Mouse (Mus musculus): ENCODE measurements around the gene Mfsd2b. TPM values are rescaled to one million over a fixed set of nuclear protein-coding genes. Genes with fewer than 3 reads are reported as not detected.
"Not testable (repeated sequence)": the region's sequence is repeated elsewhere in the genome, so short reads cannot be mapped to it uniquely, and the experiment has no call there.

Gene Mfsd2b
- total RNA-seq (2022), result 1 to 10 TPM in 1 of 4 experiments, under 1 TPM in 3; 0.67 to 1.8 (median 0.83) TPM

DNA sequence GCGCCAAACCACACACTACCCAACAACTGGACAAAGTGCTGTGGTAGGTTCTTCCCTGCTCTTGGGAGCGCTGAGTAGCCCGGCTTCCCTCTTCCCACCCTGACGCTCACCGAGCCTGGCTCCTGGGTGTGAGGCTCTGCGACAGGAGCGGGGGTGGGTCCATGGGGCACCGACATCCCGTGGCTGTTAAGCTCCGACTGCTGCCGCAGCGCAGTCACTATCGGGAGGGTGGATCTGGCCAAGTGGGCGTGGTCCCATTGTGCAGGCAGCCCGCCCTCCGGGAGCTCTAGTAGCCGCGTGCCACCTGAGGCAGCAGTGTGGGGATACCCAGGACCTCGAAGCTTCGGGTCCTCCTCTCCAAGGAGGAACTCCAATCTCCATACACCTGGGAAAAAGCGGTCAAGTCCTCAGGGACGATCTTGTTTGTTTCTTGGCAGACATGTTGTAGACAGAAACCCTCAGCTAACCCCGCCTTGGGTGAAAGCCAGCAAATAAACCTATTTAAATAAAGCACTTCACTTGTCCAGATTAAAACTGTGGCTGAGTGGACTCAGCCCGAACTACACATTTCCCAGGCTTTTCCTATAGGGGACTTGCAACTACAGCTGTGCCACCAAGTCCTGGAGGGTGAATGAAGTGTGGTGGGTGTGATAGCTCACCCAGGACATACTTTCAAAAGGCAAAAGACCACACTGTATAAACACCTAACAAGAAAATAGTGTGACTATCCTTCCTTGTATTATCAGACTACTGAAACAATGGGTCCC, at the start of gene Mfsd2b:
Gene Mfsd2b (minus strand): TSS at position 199 of the 767 bp plus-strand sequence.
- peak; percentile 60 for DNase-seq

DNA sequence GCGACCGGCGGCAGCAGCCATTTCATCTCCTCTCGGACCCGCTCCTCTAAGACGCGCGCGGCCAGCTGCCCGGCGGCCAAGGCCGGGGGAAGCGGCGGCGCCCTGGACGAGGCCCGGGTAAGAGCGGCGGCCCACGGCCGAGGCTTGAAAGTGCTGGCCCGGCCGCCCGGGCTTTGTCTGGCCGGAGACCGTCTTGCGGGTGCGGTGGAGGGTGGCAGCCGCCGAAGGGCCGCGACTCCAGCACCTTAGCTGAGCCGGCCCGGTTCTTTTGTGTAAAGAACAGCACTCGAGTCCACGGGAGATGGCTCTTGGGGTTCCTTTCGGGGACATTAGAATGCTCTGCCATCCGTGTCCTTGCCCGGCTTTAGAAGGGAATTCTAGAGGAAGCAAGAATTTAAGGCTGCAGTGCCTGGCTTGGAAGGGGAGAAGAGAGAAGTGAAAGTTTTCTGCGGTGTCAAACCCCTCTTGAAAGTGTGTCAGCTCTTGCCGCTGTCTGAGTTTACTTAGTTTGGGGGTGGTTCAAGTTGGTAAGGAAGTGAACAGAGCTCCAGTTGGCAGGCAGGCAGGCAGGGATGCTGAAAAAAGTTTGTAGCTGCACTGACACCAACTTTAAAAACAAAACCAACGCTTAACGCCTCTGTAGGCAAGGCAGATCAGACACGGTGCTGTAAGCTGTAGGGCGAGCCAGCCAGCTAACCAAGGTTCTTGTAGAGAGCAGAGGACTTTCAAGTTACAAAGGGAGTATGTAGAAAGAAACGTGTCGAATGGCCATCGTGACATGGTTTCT, 43.8 kb upstream of the Mfsd2b start:
- DNase-seq, result peak; percentile 46

GRCm38 (mm10) chr12:4916994-4917804, 43.0 kb upstream of the Mfsd2b start, which contains the start of gene Atad2b:
Gene Atad2b, plus strand, starts transcription at chr12:4917353.
- peak; percentile 96 for DNase-seq

DNA sequence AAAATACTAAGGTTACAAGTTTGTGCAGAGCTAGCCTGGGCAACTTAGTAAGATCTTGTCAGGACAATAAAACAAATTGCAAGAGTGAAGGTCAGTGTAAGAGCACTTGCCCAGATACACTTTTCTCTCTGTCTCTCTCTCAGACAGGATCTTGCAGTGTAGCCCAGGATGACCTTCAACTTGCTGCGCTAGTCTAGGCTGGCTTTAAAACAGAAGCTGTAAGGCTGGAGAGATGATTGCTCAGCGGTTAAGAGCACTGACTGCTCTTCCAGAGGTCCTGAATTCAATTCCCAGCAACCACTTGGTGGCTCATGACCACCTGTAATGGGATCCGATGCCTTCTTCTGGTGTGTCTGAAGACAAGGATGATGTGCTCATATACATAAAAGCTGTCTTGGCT, 40.8 kb upstream of the Mfsd2b start:
- no peak for DNase-seq

GRCm38 (mm10) chr12:4914441-4914840, 40.3 kb upstream of the Mfsd2b start:
- DNase-seq, result no peak

DNA sequence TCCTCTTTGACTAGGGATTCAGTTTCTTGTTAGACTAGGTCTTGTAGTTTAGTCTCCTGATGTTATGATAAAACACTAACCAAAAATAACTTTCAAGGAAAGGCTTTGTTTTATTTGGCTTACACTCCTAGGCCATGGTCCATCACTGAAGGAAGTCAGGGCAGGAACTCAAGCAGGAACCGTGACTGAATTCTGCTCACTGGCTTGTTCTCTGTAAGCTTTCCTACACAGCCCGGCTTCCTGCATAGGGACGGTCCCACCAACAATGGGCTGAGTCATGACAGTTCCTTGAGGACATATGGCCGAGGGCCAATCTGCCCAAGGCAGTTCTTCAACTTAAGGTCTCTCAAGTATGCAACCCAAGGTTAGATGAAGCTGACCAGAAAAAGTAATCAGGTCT, 37.6 kb upstream of the Mfsd2b start:
- peak; percentile 54 for DNase-seq

DNA sequence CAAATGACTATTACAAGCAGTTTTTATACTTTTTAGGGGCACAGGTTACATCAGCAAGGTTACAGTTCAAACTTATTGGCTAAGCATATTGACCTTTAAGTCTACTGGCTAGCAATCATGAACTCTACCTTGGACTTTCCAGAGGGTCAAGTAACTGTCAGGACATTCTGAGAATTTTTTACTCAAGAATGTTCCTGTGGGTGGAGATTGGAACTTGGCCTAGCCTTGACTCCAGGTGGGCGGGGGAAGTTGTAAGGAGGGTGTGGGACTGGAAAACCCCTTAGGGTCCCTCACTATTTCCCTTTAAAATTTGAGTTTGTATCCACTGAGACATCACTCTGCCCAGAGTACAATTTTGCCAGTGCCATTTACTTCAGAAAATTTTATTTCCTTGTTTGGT, 36.3 kb upstream of the Mfsd2b start:
- DNase-seq, result not testable (repeated sequence)

DNA sequence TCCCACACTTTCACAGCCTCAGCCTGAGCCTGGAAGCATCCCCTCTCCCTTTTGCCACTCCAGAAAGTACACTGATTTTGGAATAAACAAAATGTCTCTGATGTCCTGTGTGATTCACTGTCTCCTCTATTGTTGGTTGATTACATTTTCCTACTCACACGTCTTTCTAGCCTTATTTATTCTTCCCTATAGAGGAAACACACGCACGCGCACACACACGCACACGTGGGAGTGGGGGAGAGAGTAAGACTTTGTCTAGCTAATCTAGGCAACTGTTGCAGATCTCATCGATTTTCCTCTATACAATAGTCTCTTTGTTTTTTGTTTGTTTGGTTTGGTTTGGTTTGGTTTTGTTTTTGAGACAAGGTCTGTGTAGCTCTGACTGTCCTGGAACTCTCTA, 34.2 kb upstream of the Mfsd2b start:
- no peak for DNase-seq

GRCm38 (mm10) chr12:4906951-4907906, 33.1 kb upstream of the Mfsd2b start, which contains the start of gene Ubxn2a:
Gene Ubxn2a, minus strand, starts transcription at chr12:4907705.
- DNase-seq, result peak; percentile 89

DNA sequence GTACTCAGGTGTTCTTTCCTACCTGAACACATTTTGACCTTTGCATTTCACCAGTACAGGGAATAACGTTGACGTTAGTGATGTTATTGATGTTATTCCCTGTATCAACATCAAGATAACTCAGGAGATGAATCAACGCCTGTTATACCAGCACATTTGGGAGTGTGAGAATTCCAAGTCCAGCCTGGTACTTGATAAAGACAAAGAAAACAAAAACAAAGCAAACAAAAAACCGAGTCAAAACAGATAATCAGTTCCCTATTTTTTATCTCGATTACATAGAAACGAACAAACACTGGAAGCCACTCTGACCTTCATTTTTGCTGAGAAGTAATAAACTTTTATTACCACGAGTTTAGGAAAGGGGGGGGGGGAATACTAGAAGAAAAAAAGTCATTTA, 32.3 kb upstream of the Mfsd2b start:
- no peak for DNase-seq

- DNase-seq, result no peak
These were observed 31.8 kb upstream of the Mfsd2b start for GRCm38 (mm10) chr12:4905946-4906345.

- no peak for DNase-seq
These were observed 23.9 kb upstream of the Mfsd2b start for GRCm38 (mm10) chr12:4898024-4898423.

DNA sequence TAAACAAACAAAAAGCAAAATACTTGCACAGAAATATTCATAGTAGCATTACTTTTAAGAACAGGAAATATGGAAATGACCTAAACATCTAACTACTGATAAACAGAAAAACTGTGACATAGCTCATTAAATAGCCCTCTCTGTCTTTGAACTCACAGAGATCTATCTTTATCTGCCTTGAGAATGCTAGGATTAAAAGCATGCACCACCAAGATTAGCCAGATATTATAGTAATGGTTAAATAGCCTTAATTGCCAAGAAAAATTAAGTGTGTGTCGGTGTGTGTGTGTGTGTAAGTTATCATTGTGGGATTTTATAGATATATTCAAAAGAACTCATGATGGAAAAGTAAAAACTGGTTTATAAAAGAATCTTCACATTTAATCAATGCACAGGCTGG, 15.7 kb upstream of the Mfsd2b start:
- DNase-seq, result no peak

DNA sequence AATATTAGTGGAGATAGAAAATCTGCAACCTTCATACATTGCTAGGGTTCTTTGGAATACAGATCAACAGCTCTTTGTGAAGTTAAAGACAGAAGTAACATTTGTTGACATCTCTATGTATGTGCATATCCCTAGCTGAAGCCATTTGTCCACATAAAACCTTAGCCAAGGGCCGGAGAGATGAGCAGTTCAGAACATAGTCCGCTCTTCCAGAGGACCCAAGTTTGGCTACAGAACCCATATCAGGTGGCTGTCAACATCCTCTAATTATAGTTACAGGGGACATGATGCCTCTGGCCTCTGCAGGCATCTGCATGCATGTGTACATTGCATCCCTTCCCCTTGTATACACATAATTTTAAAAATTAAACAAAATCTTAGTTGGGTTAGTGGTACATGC, 15.1 kb upstream of the Mfsd2b start:
- no peak for DNase-seq

DNA sequence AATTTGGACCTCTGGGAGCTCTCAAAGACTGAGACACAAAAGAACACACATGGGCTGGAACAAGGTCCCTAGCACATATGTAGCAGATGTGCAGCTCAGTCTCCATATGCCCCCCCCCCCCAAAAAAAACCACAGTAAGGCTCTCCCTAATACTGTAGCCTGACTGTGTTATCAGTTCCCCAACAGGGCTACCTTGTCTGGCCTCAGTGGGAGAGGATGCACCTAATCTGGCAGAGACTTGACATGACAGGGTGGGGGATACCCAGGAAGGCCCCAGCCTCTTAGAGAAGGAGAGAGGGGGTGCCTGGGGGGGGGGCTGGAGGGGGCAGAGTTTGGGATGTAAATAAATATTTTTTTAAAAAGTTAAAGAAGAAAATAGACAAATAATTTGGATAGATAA, 14.6 kb upstream of the Mfsd2b start:
- no peak for DNase-seq

- DNase-seq, result not testable (repeated sequence)
These were observed 12.4 kb upstream of the Mfsd2b start for GRCm38 (mm10) chr12:4886581-4886980.

DNA sequence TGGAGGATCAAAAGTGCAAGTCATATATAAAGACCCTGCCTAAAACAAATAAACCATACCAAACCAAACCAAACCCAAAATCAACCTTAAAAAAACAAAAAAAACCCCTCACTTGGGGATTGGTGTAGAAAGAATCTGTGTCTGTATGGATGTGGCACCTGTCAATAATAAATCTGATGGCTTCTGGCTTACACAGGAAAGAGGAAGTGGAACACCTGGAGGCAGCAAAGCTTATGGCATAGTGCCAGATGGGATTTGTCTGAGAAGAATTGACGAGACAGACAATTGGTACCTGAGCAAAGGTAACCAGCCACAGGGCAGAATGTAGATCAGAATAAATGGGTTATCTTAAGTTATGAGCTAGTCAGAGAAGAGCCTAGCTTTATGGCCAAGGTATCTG, 10.9 kb upstream of the Mfsd2b start:
- DNase-seq, result no peak

DNA sequence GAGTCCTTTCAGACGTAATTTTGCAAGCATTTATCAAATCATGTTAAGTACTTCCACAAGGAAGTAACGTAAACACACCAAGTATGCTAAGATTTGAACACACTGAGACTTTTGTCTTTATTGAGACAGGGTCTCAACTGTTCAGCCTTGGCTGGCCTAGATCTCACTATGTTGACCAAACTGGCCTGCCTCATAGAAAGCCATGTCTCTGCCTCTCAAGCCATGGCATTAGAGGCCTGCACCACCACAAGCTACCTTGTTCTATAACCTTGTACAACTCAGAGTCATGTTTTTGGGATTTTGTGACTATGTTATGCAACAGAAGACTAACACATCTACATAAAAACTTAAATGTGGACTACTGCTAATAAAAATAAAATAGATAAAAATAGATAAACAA, 7.9 kb upstream of the Mfsd2b start:
- no peak for DNase-seq

- DNase-seq, result no peak
These were observed 4.9 kb upstream of the Mfsd2b start for GRCm38 (mm10) chr12:4879048-4879447.

GRCm38 (mm10) chr12:4878296-4878783, 4.2 kb upstream of the Mfsd2b start:
- DNase-seq, result no peak

DNA sequence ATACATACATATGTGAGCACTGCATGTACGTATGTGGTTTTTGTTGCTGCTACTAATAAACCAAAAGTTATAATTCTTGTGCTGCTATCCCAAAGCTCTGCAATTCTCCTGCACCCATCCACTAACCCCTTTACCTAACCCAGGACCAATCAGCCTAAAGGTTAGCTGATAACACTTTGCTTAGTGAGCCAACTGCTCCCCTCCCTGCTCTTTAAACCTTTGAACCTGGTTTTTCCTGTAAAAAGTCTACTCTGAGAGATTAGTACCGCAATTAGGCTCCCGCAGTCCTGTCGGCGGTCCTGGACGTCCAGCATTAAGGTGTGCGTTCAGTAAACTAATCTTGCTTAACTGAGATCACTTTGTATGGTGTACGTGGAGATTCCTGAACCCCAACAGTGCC, 1.5 kb upstream of the Mfsd2b start:
- no peak for DNase-seq
